ENCODE assay signal across 8 mouse cellular contexts in the genomic region with DNA sequence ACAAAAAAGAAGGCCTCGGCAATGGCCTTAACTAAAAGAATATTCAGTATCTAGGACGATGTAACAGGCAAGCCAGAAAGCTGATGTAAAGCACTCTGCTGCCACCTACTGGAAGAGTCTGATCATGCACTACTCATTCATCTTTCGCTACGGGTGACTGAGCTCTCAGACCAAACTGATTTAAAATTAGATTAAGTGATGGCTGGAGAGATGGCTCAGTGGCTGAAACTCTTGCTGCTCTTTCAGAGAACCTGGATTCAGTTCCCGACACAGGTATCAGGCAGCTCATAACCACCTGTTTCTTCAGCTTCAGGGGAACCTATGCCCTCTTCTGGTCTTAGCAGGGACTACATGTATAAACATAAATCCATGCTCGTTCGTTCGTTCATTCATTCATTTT. TPM values are rescaled to one million over a fixed set of nuclear protein-coding genes. Genes with fewer than 3 reads are reported as not detected.
A peak's percentile ranks its signal among the peaks of the same experiment; 100 is the strongest.
DNase-seq lines count a peak whose midpoint lies in the region; ATAC-seq and TF ChIP-seq lines count a peak whose summit lies in the region.

No protein-coding gene starts in this region.

- H3K4me2 ChIP-seq in intestine, embryonic 15.5 days (replicated peaks) = peak overlapping the region; percentile 49
- H3K4me2 ChIP-seq in midbrain, embryonic 12.5 days (replicated peaks) = peak overlapping the region; percentile 32; the same call in 1 of the 2 replicates

- peak; percentile 93; the same call in 1 of the 2 replicates for TF ChIP-seq CTCF in small intestine, adult 2 months (IDR thresholded peaks at IDR 0.05; ENCODE audit: extremely low read depth, insufficient read length, insufficient replicate concordance, low read depth, low read length)

- no peak overlapping the region for H3K9ac ChIP-seq in intestine, embryonic 15.5 days
- no peak overlapping the region for H3K9ac ChIP-seq in midbrain, embryonic 12.5 days (replicated peaks)

- H3K36me3 ChIP-seq in intestine, embryonic 15.5 days = peaks cover 4% of the 10 kb centered on the region; the same call in 1 of the 2 replicates
- peaks cover 35% of the 10 kb centered on the region for H3K36me3 ChIP-seq in midbrain, embryonic 12.5 days
- peaks cover 15% of the 10 kb centered on the region for H3K36me3 ChIP-seq in small intestine, adult 2 months (ENCODE audit: control insufficient read depth, insufficient read depth, low read length)

- no peaks in the 10 kb centered on the region for H3K27me3 ChIP-seq in intestine, embryonic 15.5 days (replicated peaks)
- no peaks in the 10 kb centered on the region for H3K27me3 ChIP-seq in midbrain, embryonic 12.5 days
- no peaks in the 10 kb centered on the region for H3K27me3 ChIP-seq in small intestine, adult 2 months (ENCODE audit: control insufficient read depth, insufficient read depth, low read length)

- no peaks in the 10 kb centered on the region for H3K4me1 ChIP-seq in intestine, embryonic 15.5 days (replicated peaks)
- H3K4me1 ChIP-seq in midbrain, embryonic 12.5 days = no peaks in the 10 kb centered on the region
- H3K4me1 ChIP-seq in small intestine, adult 2 months (ENCODE audit: control insufficient read depth, insufficient read depth, insufficient read length, low read length) = peaks cover 10% of the 10 kb centered on the region; the same call in 1 of the 2 replicates

- DNase-seq in urinary bladder, adult 18-20 months (ENCODE audit: low spot score in 2 of 2) = peak; percentile 56 to 60
- DNase-seq in urinary bladder, adult 2 months (ENCODE audit: low spot score) = no peak
- peak; percentile 78 for DNase-seq in embryo, embryonic 9.5 days (ENCODE audit: extremely low spot score)
- peak; percentile 58 to 80 for DNase-seq in gastrocnemius, postnatal 4 days (ENCODE audit: low spot score in 2 of 2)
- peak; percentile 67 to 81 for DNase-seq in left cerebral cortex, postnatal 36 days (ENCODE audit: low spot score in 2 of 2)

- no peak for TF ChIP-seq POLR2A in small intestine, adult 2 months (IDR thresholded peaks at IDR 0.05; ENCODE audit: low read depth, low read length)

- intact Hi-C loops in left cerebral cortex, postnatal 36 days (cut with DNase I) = loop anchor here (1.0 to 10.0 kb wide), 4 partner anchors 227 to 557 kb away; partner anchors contain the start of gene Chsy1

- H3K4me3 ChIP-seq in intestine, embryonic 15.5 days (replicated peaks) = no peak overlapping the region; the same call in 1 of the 2 replicates
- 0 out of 2 replicates have a peak overlapping the region, but pooled peaks have one; percentile 5 for H3K4me3 ChIP-seq in midbrain, embryonic 12.5 days
- peak overlapping the region; percentile 24; the same call in 1 of the 2 replicates for H3K4me3 ChIP-seq in small intestine, adult 2 months (ENCODE audit: low read depth, low read length)

- H3K27ac ChIP-seq in intestine, embryonic 15.5 days = no peak overlapping the region
- no peak overlapping the region for H3K27ac ChIP-seq in midbrain, embryonic 12.5 days (replicated peaks)
- no peak overlapping the region for H3K27ac ChIP-seq in small intestine, adult 2 months (ENCODE audit: insufficient read depth, low read depth, low read length)

- no peaks in the 10 kb centered on the region for H3K9me3 ChIP-seq in intestine, embryonic 15.5 days
- no peaks in the 10 kb centered on the region for H3K9me3 ChIP-seq in midbrain, embryonic 12.5 days

- 21% methylated on average over 8 of the region's 8 CpGs for WGBS in intestine, embryonic 15.5 days
- WGBS in midbrain, embryonic 12.5 days = 21% methylated on average over 8 of the region's 8 CpGs
- 4% methylated on average over 8 of the region's 8 CpGs for WGBS in small intestine, adult 2 months

- peak; percentile 61 for ATAC-seq in intestine, embryonic 15.5 days
- 0 out of 2 replicates have a peak, but pooled peaks have one; percentile 34 for ATAC-seq in midbrain, embryonic 12.5 days (ENCODE audit: low FRiP score, low read depth)

RNA-seq across cellular contexts. Expression of gene Asb7, which starts 27.8 kb away (rescaled TPM):
- polyA plus RNA-seq in urinary bladder, adult 2 months (2012; rRNA removed) = 8.0 and 9.3 TPM in 2 replicates
- total RNA-seq in gastrocnemius, postnatal 4 days (2021) = 10 to 100 TPM; 14.2 to 15.4 TPM
- polyA plus RNA-seq in intestine, embryonic 15.5 days (2015; fragmentation: Nextera tagmentation; extraction: Ambion mirVana) = 11.9 and 12.5 TPM in 2 replicates
- total RNA-seq in left cerebral cortex, postnatal 36 days (2021) = 10 to 100 TPM; 19.6 to 19.7 TPM
- polyA plus RNA-seq in midbrain, embryonic 12.5 days (2016; fragmentation: Nextera tagmentation; extraction: Ambion mirVana) = 20.9 and 21.6 TPM in 2 replicates
- polyA plus RNA-seq in small intestine, adult 2 months (2012; rRNA removed) = 2.1 and 2.8 TPM in 2 replicates

RNA-seq across cellular contexts. Expression of gene Lins1, which starts 28.1 kb away (rescaled TPM):
- 11.0 and 11.9 TPM in 2 replicates for polyA plus RNA-seq in urinary bladder, adult 2 months (2012; rRNA removed)
- 1 to 10 TPM; 4.9 to 6.6 TPM for total RNA-seq in gastrocnemius, postnatal 4 days (2021)
- 12.0 and 12.6 TPM in 2 replicates for polyA plus RNA-seq in intestine, embryonic 15.5 days (2015; fragmentation: Nextera tagmentation; extraction: Ambion mirVana)
- 1 to 10 TPM; 7.8 to 8.4 TPM for total RNA-seq in left cerebral cortex, postnatal 36 days (2021)
- polyA plus RNA-seq in midbrain, embryonic 12.5 days (2016; fragmentation: Nextera tagmentation; extraction: Ambion mirVana) = 19.2 and 21.9 TPM in 2 replicates
- 1.8 and 1.9 TPM in 2 replicates for polyA plus RNA-seq in small intestine, adult 2 months (2012; rRNA removed)
